Mouse (Mus musculus): ENCODE data around the gene Notch4.

Notch4 gene

DNA sequence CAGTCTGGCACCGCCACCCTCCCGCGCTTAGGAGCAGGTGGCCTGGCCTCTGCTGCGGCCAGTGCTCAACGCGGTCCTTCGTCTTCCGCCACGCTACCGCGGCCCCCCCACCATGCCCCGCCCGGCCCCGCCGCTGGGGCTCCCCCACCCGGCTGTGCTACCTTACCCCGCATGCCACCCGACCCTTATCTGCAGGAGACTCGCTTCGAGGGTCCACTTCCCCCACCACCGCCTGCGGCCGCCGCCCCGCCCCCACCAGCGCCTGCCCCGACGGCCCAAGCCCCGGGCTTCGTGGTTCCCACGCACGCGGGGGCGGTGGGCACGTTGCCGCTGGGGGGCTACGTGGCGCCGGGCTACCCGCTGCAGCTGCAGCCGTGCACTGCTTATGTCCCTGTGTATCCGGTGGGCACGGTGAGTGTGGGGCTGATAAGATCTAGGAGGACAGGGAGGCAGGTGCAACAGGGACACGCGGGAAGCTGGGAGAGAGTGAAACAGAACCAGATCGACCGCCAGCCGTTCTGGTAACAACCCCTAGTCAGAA lies 66.8 kb downstream of the Notch4 start:
- DNase-seq (ENCODE audit: low read depth, low spot score) = peak; percentile 35
- Histone ChIP-seq H3K27me3 (ENCODE audit: control insufficient read depth, insufficient read depth, low read length, poor library complexity, severe bottlenecking) (no peaks in the 10 kb centered on the region; the same call in 1 of the 2 replicates), H3K36me3 (ENCODE audit: control insufficient read depth, insufficient read depth, low read length, poor library complexity, severe bottlenecking) (no peaks in the 10 kb centered on the region)

DNA sequence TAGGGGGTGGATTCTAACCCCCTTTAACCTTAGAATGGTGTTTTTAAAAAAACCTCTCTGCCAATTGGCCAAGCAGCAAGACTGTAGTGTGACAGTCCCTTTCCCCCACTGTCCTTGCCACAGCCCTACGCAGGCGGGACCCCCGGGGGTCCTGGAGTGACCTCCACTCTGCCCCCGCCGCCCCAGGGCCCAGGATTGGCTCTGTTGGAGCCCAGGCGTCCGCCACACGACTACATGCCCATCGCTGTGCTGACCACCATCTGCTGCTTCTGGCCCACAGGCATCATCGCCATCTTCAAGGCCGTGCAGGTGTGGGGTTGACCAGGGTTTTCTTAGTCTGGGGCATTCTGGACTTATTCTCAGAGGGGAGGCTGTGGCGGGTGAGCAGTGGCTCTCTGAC lies 67.6 kb downstream of the Notch4 start:
- Histone ChIP-seq H3K27me3 (ENCODE audit: control insufficient read depth, insufficient read depth, low read length, poor library complexity, severe bottlenecking) (no peaks in the 10 kb centered on the region; the same call in 1 of the 2 replicates), H3K36me3 (ENCODE audit: control insufficient read depth, insufficient read depth, low read length, poor library complexity, severe bottlenecking) (no peaks in the 10 kb centered on the region)
- DNase-seq (ENCODE audit: low read depth, low spot score) = no peak

DNA sequence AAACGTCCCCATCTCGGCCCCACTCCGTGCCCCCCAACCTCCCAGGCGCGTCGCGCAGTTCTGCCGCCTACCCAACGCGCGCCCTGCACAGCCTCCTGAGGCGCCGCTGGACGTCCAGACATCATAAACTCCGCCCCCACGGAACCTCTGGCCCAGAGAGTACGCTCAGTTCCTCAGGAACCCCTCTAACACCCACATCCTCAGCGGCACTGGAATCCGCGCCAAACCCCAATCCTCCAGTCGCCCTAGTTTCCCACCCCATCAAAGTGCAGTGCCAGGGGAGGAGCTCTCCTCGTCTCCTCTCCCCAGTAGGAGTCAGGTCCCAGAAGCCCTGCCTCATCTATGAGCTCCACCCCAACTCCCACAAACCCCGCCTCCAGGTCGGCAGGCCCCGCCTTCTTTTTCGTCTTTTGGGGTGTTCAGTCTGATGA lies 68.2 kb downstream of the Notch4 start:
- no peaks in the 10 kb centered on the region for H3K36me3 ChIP-seq (ENCODE audit: control insufficient read depth, insufficient read depth, low read length, poor library complexity, severe bottlenecking)
- no peaks in the 10 kb centered on the region; the same call in 1 of the 2 replicates for H3K27me3 ChIP-seq (ENCODE audit: control insufficient read depth, insufficient read depth, low read length, poor library complexity, severe bottlenecking)
- DNase-seq (ENCODE audit: low read depth, low spot score) = peak; percentile 61

DNA sequence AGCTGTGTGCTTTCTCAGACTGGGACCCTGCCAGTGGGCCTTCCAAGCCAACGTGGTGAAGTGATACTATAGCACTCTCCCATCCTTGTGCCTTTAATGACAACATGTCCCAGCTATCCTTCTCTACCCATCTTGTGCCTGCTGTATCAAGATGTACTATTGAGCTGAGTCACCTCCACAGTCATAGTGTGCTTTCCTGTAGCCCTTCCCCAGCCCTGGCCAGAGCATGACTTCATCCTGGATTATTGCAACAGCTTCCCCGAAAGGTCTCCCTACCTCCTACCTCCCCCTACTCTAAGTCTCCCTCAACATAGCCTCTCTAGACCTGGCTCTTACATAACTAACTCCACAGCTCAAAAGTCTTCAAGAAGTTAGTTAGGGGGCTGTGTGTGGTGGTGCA lies 71.6 kb downstream of the Notch4 start:
- no peaks in the 10 kb centered on the region for H3K36me3 ChIP-seq (ENCODE audit: control insufficient read depth, insufficient read depth, low read length, poor library complexity, severe bottlenecking)
- H3K27me3 ChIP-seq (ENCODE audit: control insufficient read depth, insufficient read depth, low read length, poor library complexity, severe bottlenecking) = no peaks in the 10 kb centered on the region; the same call in 1 of the 2 replicates
- DNase-seq (ENCODE audit: low read depth, low spot score) = no peak

DNA sequence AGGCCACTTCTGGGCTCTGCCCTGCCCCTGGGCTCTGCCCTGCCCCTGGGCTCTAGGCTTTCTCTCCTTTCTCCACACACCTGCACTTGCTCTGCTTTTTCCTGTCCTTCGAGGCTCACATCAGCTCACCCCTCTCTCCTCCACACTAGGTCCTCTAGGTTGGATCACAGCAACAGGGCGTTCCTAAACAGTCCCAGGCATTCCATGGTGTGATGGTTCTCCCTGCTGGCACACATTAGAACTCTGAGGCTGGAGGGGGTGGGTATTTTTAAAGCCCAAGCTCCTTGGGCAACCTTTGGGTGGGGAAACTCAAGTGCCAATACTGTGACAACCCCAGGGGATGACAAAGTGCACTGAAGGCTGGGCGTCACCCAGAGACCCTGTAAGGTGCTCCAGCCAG lies 73.4 kb downstream of the Notch4 start:
- Histone ChIP-seq H3K27me3 (ENCODE audit: control insufficient read depth, insufficient read depth, low read length, poor library complexity, severe bottlenecking) (no peaks in the 10 kb centered on the region), H3K36me3 (ENCODE audit: control insufficient read depth, insufficient read depth, low read length, poor library complexity, severe bottlenecking) (no peaks in the 10 kb centered on the region)
- no peak for DNase-seq (ENCODE audit: low read depth, low spot score)
